Mouse (Mus musculus) brain, embryonic 14.5 days (tissue): Measurements from ENCODE around the gene H2bfm. TPM values are rescaled to one million over a fixed set of nuclear protein-coding genes. Genes with fewer than 3 reads are reported as not detected.
"Not testable (repeated sequence)": the region's sequence is repeated elsewhere in the genome, so short reads cannot be mapped to it uniquely, and the experiment has no call there.

ENCODE experiments used
- DNase-seq: peaks from one replicate; pipeline ENCODE4 v3.0.0-alpha.2; 2011; ENCODE audit warnings: low read depth
- CTCF ChIP-seq: fragments of 200-500 bp; IDR thresholded peaks from 2 replicates; pipeline ENCODE4 v1.5.1; 2012; ENCODE audit warnings: inconsistent platforms, mild to moderate bottlenecking, moderate library complexity, borderline replicate concordance; ENCODE audit not compliant: insufficient read depth, insufficient read length; ENCODE audit errors: extremely low read depth
- POLR2A ChIP-seq: fragments of 200-500 bp; IDR thresholded peaks from 2 replicates; pipeline ENCODE4 v1.6.1; 2012; ENCODE audit warnings: mild to moderate bottlenecking, inconsistent platforms, borderline replicate concordance; ENCODE audit not compliant: poor library complexity, insufficient read depth, insufficient read length, severe bottlenecking; ENCODE audit errors: extremely low read depth
- polyA plus RNA-seq: library from polyadenylated mRNA; depleted of rRNA; stranded (reverse); fragments of >200 nt; gene quantifications from 2 replicates; pipeline ENCODE4 v1.2.3, GENCODE M21; 2012; rRNA removed

H2bfm gene
- not detected in 2 replicates for polyA plus RNA-seq

- DNase-seq = no peak
- TF ChIP-seq CTCF = no peak
- TF ChIP-seq POLR2A = no peak
These were observed at the start of gene H2bfm for GRCm38 (mm10) chrX:136927031-136927430. H2bfm (plus strand) TSS chrX:136927325.

GRCm38 (mm10) chrX:136895757-136896156, 31.4 kb upstream of the H2bfm start:
- TF ChIP-seq POLR2A (no peak), CTCF (peak; percentile 21; the same call in 1 of the 2 replicates)
- peak; percentile 60 for DNase-seq

- TF ChIP-seq POLR2A (no peak), CTCF (no peak)
- no peak for DNase-seq
These were observed 22.8 kb upstream of the H2bfm start for GRCm38 (mm10) chrX:136904369-136904768.

- TF ChIP-seq POLR2A (no peak), CTCF (no peak)
- peak; percentile 22 for DNase-seq
These were observed 1.3 kb upstream of the H2bfm start for GRCm38 (mm10) chrX:136925863-136926262.

- no peak for DNase-seq
- TF ChIP-seq CTCF (no peak), POLR2A (no peak)
These were observed 10.9 kb downstream of the H2bfm start for GRCm38 (mm10) chrX:136937985-136938384.

GRCm38 (mm10) chrX:136957583-136958279, 30.6 kb downstream of the H2bfm start:
- DNase-seq = peak; percentile 92

GRCm38 (mm10) chrX:136958300-136958699, 31.2 kb downstream of the H2bfm start:
- DNase-seq = not testable (repeated sequence)

- TF ChIP-seq POLR2A (no peak), CTCF (peak; percentile 44; the same call in 1 of the 2 replicates)
- DNase-seq = peak; percentile 45
These were observed 32.6 kb downstream of the H2bfm start for GRCm38 (mm10) chrX:136959688-136960087.

- DNase-seq = not testable (repeated sequence)
These were observed 48.3 kb downstream of the H2bfm start, which contains the start of gene Tmsb15b2 for GRCm38 (mm10) chrX:136975397-136975796. Tmsb15b2 (minus strand) TSS chrX:136975497.

GRCm38 (mm10) chrX:136976424-136977084, 49.4 kb downstream of the H2bfm start, which contains the start of the genes Tmsb15l and Tmsb15b1:
Tmsb15l (minus strand) TSS chrX:136976869.
Tmsb15b1 (minus strand) TSS chrX:136976874.
- TF ChIP-seq POLR2A (peak; percentile 12; the same call in 1 of the 2 replicates), CTCF (no peak)
- peak; percentile 94 for DNase-seq

Other genes starting within 250 kb of the H2bfm start
- 10.9 and 11.8 TPM in 2 replicates for gene Tceal1, start 219.3 kb upstream of the H2bfm start, polyA plus RNA-seq
- 369 and 380 TPM in 2 replicates for gene Morf4l2, start 183.6 kb upstream of the H2bfm start, polyA plus RNA-seq
- 0.04 and 0.05 TPM in 2 replicates for gene Glra4, start 147.2 kb upstream of the H2bfm start, polyA plus RNA-seq
- 17.0 and 17.2 TPM in 2 replicates for gene Plp1, start 104.7 kb upstream of the H2bfm start, polyA plus RNA-seq
- 6.7 and 13.7 TPM in 2 replicates for gene Rab9b, start 58.6 kb upstream of the H2bfm start, polyA plus RNA-seq
- 38.7 and 46.3 TPM in 2 replicates for gene Tmsb15b2, start 48.2 kb downstream of the H2bfm start, polyA plus RNA-seq
- 10.1 and 13.8 TPM in 2 replicates for gene Tmsb15l, start 49.5 kb downstream of the H2bfm start, polyA plus RNA-seq
- 12.8 and 19.7 TPM in 2 replicates for gene Tmsb15b1, start 49.5 kb downstream of the H2bfm start, polyA plus RNA-seq
- gene Zcchc18, start 65.8 kb downstream of the H2bfm start, polyA plus RNA-seq = 149 and 152 TPM in 2 replicates
- 20.5 and 27.1 TPM in 2 replicates for gene Slc25a53, start 111.0 kb downstream of the H2bfm start, polyA plus RNA-seq
- 2.2 and 3.9 TPM in 2 replicates for gene Fam199x, start 122.3 kb downstream of the H2bfm start, polyA plus RNA-seq
- gene Esx1, start 194.8 kb downstream of the H2bfm start, polyA plus RNA-seq = not detected in 2 replicates